Comparison of ENCODE assay signal across 26 mouse cellular contexts in genomic region chr2:118118515-118118914, GRCm38 (mm10). TPM values are rescaled to one million over a fixed set of nuclear protein-coding genes. Genes with fewer than 3 reads are reported as not detected.
DNase-seq lines count a peak whose midpoint lies in the region; ATAC-seq lines count a peak whose summit lies in the region.
"Had no signal": no experiment of that assay in that cellular context is flagged by ENCODE, and none has a peak within 500 bp of the region (broad histone marks: within the 10 kb centered on the region; RNA-seq: fewer than 3 reads in every experiment).

No protein-coding gene starts in this region.

- H3K9me3 ChIP-seq in kidney, embryonic 15.5 days (replicated peaks), result no peaks in the 10 kb centered on the region
- no peaks in the 10 kb centered on the region for H3K9me3 ChIP-seq in lung, embryonic 15.5 days
- H3K9me3 ChIP-seq: embryonic facial prominence, embryonic 12.5 days; embryonic facial prominence, embryonic 15.5 days; forebrain, embryonic 15.5 days; heart, embryonic 13.5 days had no signal

- no peak overlapping the region for H3K4me2 ChIP-seq in kidney, embryonic 15.5 days
- H3K4me2 ChIP-seq in lung, embryonic 15.5 days, result no peak overlapping the region
- H3K4me2 ChIP-seq: embryonic facial prominence, embryonic 12.5 days; embryonic facial prominence, embryonic 15.5 days; forebrain, embryonic 12.5 days; forebrain, embryonic 15.5 days; heart, embryonic 13.5 days; hindbrain, embryonic 14.5 days had no signal

- H3K4me1 ChIP-seq in kidney, embryonic 15.5 days, result peaks cover 34% of the 10 kb centered on the region
- peaks cover 37% of the 10 kb centered on the region for H3K4me1 ChIP-seq in lung, embryonic 15.5 days

- DNase-seq in kidney, postnatal 4 days, result no peak
- DNase-seq in lung, postnatal 25 days (ENCODE audit: low spot score), result no peak
- peak; percentile 41 for DNase-seq in NIH3T3 (ENCODE audit: low read depth)
- DNase-seq in frontal cortex, postnatal 25 days (ENCODE audit: low spot score in 2 of 2), result no peak
- DNase-seq: adrenal gland, postnatal 10 days; adrenal gland, postnatal 36 days; cerebellum, adult 2 months; cerebellum, adult 9-11 months; cerebellum, postnatal 25 days; gastrocnemius, postnatal 10 days; gastrocnemius, postnatal 36 days; heart, adult 18-20 months; heart, postnatal 14 days; heart, postnatal 4 days had no signal

- no peaks in the 10 kb centered on the region for H3K27me3 ChIP-seq in kidney, embryonic 15.5 days
- no peaks in the 10 kb centered on the region for H3K27me3 ChIP-seq in lung, embryonic 15.5 days
- H3K27me3 ChIP-seq: embryonic facial prominence, embryonic 12.5 days; embryonic facial prominence, embryonic 15.5 days; forebrain, embryonic 12.5 days; forebrain, embryonic 15.5 days; Patski had no signal

- H3K4me3 ChIP-seq in kidney, embryonic 15.5 days (replicated peaks), result no peak overlapping the region
- no peak overlapping the region for H3K4me3 ChIP-seq in lung, embryonic 15.5 days
- H3K4me3 ChIP-seq: embryonic facial prominence, embryonic 12.5 days; embryonic facial prominence, embryonic 15.5 days; erythroblast, embryonic 14.5 days; forebrain, embryonic 12.5 days; forebrain, embryonic 15.5 days; heart, embryonic 13.5 days had no signal

- WGBS in kidney, embryonic 15.5 days, result 87% methylated on average over 7 of the region's 7 CpGs
- WGBS in lung, embryonic 15.5 days, result 80% methylated on average over 7 of the region's 7 CpGs

- ATAC-seq in kidney, embryonic 15.5 days (replicated peaks; ENCODE audit: low FRiP score), result no peak
- ATAC-seq in lung, embryonic 15.5 days (ENCODE audit: borderline replicate concordance, extremely low read depth, low FRiP score, low TSS enrichment), result no peak
- ATAC-seq: forebrain, embryonic 15.5 days; hindbrain, postnatal 0 days; inflammation-experienced regulatory T-cells, adult 6 months; Patski had no signal

- 0 out of 2 replicates have a peak overlapping the region, but pooled peaks have one; percentile 51 for H3K27ac ChIP-seq in kidney, embryonic 15.5 days
- H3K27ac ChIP-seq in lung, embryonic 15.5 days, result peak overlapping the region; percentile 21; the same call in 1 of the 2 replicates
- H3K27ac ChIP-seq: embryonic facial prominence, embryonic 12.5 days; embryonic facial prominence, embryonic 15.5 days; forebrain, embryonic 12.5 days; forebrain, embryonic 15.5 days; heart, embryonic 13.5 days; hindbrain, embryonic 14.5 days; hindbrain, postnatal 0 days had no signal

- H3K9ac ChIP-seq in kidney, embryonic 15.5 days, result no peak overlapping the region
- no peak overlapping the region for H3K9ac ChIP-seq in lung, embryonic 15.5 days
- H3K9ac ChIP-seq: embryonic facial prominence, embryonic 12.5 days; embryonic facial prominence, embryonic 15.5 days; forebrain, embryonic 12.5 days; forebrain, embryonic 15.5 days; heart, embryonic 13.5 days; hindbrain, embryonic 14.5 days had no signal

- peaks cover 88% of the 10 kb centered on the region for H3K36me3 ChIP-seq in kidney, embryonic 15.5 days
- peaks cover 92% of the 10 kb centered on the region for H3K36me3 ChIP-seq in lung, embryonic 15.5 days
- H3K36me3 ChIP-seq: forebrain, embryonic 15.5 days had no signal

RNA-seq across cellular contexts. Expression of gene Thbs1, which starts 6.8 kb away (rescaled TPM):
- polyA plus RNA-seq in kidney, embryonic 15.5 days (2015; fragmentation: Nextera tagmentation; extraction: Ambion mirVana), result 35.1 and 38.3 TPM in 2 replicates
- polyA plus RNA-seq in lung, embryonic 15.5 days (2015; fragmentation: Nextera tagmentation; extraction: Ambion mirVana), result 184 and 185 TPM in 2 replicates
